Mouse (Mus musculus): Measurements from ENCODE around the gene Lyg2.

GRCm38 (mm10) chr1:37890025-37890652 lies 26.2 kb downstream of the Lyg2 start, which contains the start of the genes Mitd1 and Mrpl30:
- TF ChIP-seq CTCF (IDR thresholded peaks at IDR 0.05; ENCODE audit: borderline replicate concordance, extremely low read depth, insufficient read depth, insufficient read length) (no peak), POLR2A (IDR thresholded peaks at IDR 0.05; ENCODE audit: borderline replicate concordance, extremely low read depth, insufficient read depth, insufficient read length, poor library complexity, severe bottlenecking) (peak; percentile 28; the same call in 1 of the 2 replicates)

All from brain, embryonic 14.5 days (tissue).